Mouse (Mus musculus) brain, embryonic 14.5 days (tissue): Measurements from ENCODE around the gene Taf7l. TPM values are rescaled to one million over a fixed set of nuclear protein-coding genes. Genes with fewer than 3 reads are reported as not detected.

Experiments
- DNase-seq: peaks from one replicate; pipeline ENCODE4 v3.0.0-alpha.2; 2011; ENCODE audit warnings: low read depth
- CTCF ChIP-seq: fragments of 200-500 bp; IDR thresholded peaks from 2 replicates; pipeline ENCODE4 v1.5.1; 2012; ENCODE audit warnings: inconsistent platforms, mild to moderate bottlenecking, moderate library complexity, borderline replicate concordance; ENCODE audit not compliant: insufficient read depth, insufficient read length; ENCODE audit errors: extremely low read depth
- POLR2A ChIP-seq: fragments of 200-500 bp; IDR thresholded peaks from 2 replicates; pipeline ENCODE4 v1.6.1; 2012; ENCODE audit warnings: mild to moderate bottlenecking, inconsistent platforms, borderline replicate concordance; ENCODE audit not compliant: poor library complexity, insufficient read depth, insufficient read length, severe bottlenecking; ENCODE audit errors: extremely low read depth
- polyA plus RNA-seq: library from polyadenylated mRNA; depleted of rRNA; stranded (reverse); fragments of >200 nt; gene quantifications from 2 replicates; pipeline ENCODE4 v1.2.3, GENCODE M21; 2012; rRNA removed

Taf7l gene
- 0.03 and 0.14 TPM in 2 replicates for polyA plus RNA-seq

- TF ChIP-seq POLR2A = no peak
- TF ChIP-seq CTCF = no peak
- no peak for DNase-seq
These were observed at the start of gene Taf7l for GRCm38 (mm10) chrX:134476290-134476689. Gene Taf7l (minus strand): TSS chrX:134476490.

GRCm38 (mm10) chrX:134525260-134525659 is 49.0 kb upstream of the Taf7l start:
- DNase-seq = no peak
- TF ChIP-seq CTCF (no peak), POLR2A (no peak)

GRCm38 (mm10) chrX:134523772-134524171 is 47.5 kb upstream of the Taf7l start:
- TF ChIP-seq POLR2A (no peak), CTCF (no peak)
- no peak for DNase-seq

- peak; percentile 14 for DNase-seq
- peak; percentile 64; the same call in 1 of the 2 replicates for TF ChIP-seq CTCF
- no peak for TF ChIP-seq POLR2A
These were observed 33.2 kb upstream of the Taf7l start for GRCm38 (mm10) chrX:134509473-134509872.

GRCm38 (mm10) chrX:134507977-134508376 is 31.7 kb upstream of the Taf7l start:
- TF ChIP-seq CTCF = no peak
- no peak for TF ChIP-seq POLR2A
- no peak for DNase-seq

- no peak for DNase-seq
- TF ChIP-seq POLR2A (no peak), CTCF (no peak)
These were observed 24.4 kb upstream of the Taf7l start for GRCm38 (mm10) chrX:134500651-134501050.

- DNase-seq = no peak
- TF ChIP-seq POLR2A (no peak), CTCF (no peak)
These were observed 5.4 kb upstream of the Taf7l start for GRCm38 (mm10) chrX:134481720-134482119.

- peak; percentile 3 for DNase-seq
- TF ChIP-seq CTCF (no peak), POLR2A (no peak)
These were observed 1.1 kb downstream of the Taf7l start for GRCm38 (mm10) chrX:134474988-134475710.

GRCm38 (mm10) chrX:134427307-134427706 is 49.0 kb downstream of the Taf7l start:
- no peak for TF ChIP-seq CTCF
- no peak for TF ChIP-seq POLR2A
- no peak for DNase-seq

- no peak for TF ChIP-seq CTCF
- no peak for TF ChIP-seq POLR2A
- peak; percentile 30 for DNase-seq
These were observed 49.5 kb downstream of the Taf7l start for GRCm38 (mm10) chrX:134426819-134427218.

- no peak for DNase-seq
- TF ChIP-seq CTCF (no peak), POLR2A (no peak)
These were observed 50.5 kb downstream of the Taf7l start for GRCm38 (mm10) chrX:134425798-134426197.

- DNase-seq = no peak
- TF ChIP-seq CTCF (no peak), POLR2A (no peak)
These were observed 52.0 kb downstream of the Taf7l start for GRCm38 (mm10) chrX:134424263-134424662.

GRCm38 (mm10) chrX:134420097-134420496 is 56.2 kb downstream of the Taf7l start:
- no peak for TF ChIP-seq POLR2A
- no peak for TF ChIP-seq CTCF
- no peak for DNase-seq

GRCm38 (mm10) chrX:134412096-134412495 is 64.2 kb downstream of the Taf7l start:
- DNase-seq = no peak
- TF ChIP-seq CTCF (no peak), POLR2A (no peak)

Other genes starting within 250 kb of the Taf7l start
- 4.5 and 5.6 TPM in 2 replicates for gene Trmt2b, start 199.5 kb downstream of the Taf7l start, polyA plus RNA-seq
- gene Tmem35a, start 181.3 kb downstream of the Taf7l start, polyA plus RNA-seq = 56.7 and 88.4 TPM in 2 replicates
- gene Cenpi, start 168.4 kb downstream of the Taf7l start, polyA plus RNA-seq = 5.6 and 10.9 TPM in 2 replicates
- 32.4 and 42.6 TPM in 2 replicates for gene Drp2, start 71.9 kb downstream of the Taf7l start, polyA plus RNA-seq
- 11.3 and 12.8 TPM in 2 replicates for gene Timm8a1, start 65.4 kb upstream of the Taf7l start, polyA plus RNA-seq
- 0.33 and 0.39 TPM in 2 replicates for gene Btk, start 107.1 kb upstream of the Taf7l start, polyA plus RNA-seq
- gene Rpl36a, start 109.2 kb upstream of the Taf7l start, polyA plus RNA-seq = 699 and 722 TPM in 2 replicates
- gene Gla, start 124.6 kb upstream of the Taf7l start, polyA plus RNA-seq = 3.4 and 3.6 TPM in 2 replicates
- 78.4 and 86.1 TPM in 2 replicates for gene Hnrnph2, start 124.7 kb upstream of the Taf7l start, polyA plus RNA-seq
- 19.9 and 35.7 TPM in 2 replicates for gene Armcx4, start 210.0 kb upstream of the Taf7l start, polyA plus RNA-seq
- gene Armcx1, start 241.5 kb upstream of the Taf7l start, polyA plus RNA-seq = 59.4 and 66.0 TPM in 2 replicates